Mouse (Mus musculus) layer of hippocampus, adult 6 months (tissue): ENCODE results near the gene Nr4a1. TPM values are rescaled to one million over a fixed set of nuclear protein-coding genes. Genes with fewer than 3 reads are reported as not detected.

Experiments
- long read RNA-seq, 2 experiments: library from polyadenylated mRNA; unstranded; transcript quantifications; one replicate each; pipeline ENCODE4 v2.0.0; 2019 to 2020
- polyA plus RNA-seq: library from polyadenylated mRNA; unstranded; fragments of <200 nt; fragmentation: Nextera tagmentation; gene quantifications from 2 replicates; pipeline ENCODE4 v1.2.3, GENCODE M21; 2021

The Nr4a1 gene
- polyA plus RNA-seq = 32.4 and 56.3 TPM in 2 replicates
- long read RNA-seq, experiment 1, transcript Nr4a1-201 (7 exons, 2,477 nt) = major isoform, 12 of 22 reads
- long read RNA-seq, experiment 1, partial matches to known transcripts = 10 of 22 reads
- long read RNA-seq, experiment 1, other reads (novel, unspliced or antisense) = 0 of 22 reads
- long read RNA-seq, experiment 2, transcript Nr4a1-202 (8 exons, 2,553 nt) = minor isoform, 6 of 140 reads
- long read RNA-seq, experiment 2, transcript Nr4a1-201 (7 exons, 2,477 nt) = major isoform, 115 of 140 reads
- long read RNA-seq, experiment 2, partial matches to known transcripts = 10 of 140 reads
- long read RNA-seq, experiment 2, other reads (novel, unspliced or antisense) = 9 of 140 reads

GRCm38 (mm10) chr15:101253886-101254795 is at the start of gene Nr4a1:
TSS of gene Nr4a1 (plus strand) at chr15:101254269.

GRCm38 (mm10) chr15:101224006-101224906 is 29.8 kb upstream of the Nr4a1 start, which contains the start of gene Grasp:
TSS of gene Grasp (plus strand) at chr15:101224188.

GRCm38 (mm10) chr15:101283911-101284750 is 30.1 kb downstream of the Nr4a1 start, which contains the start of gene Atg101:
TSS of gene Atg101 (plus strand) at chr15:101284272.

DNA sequence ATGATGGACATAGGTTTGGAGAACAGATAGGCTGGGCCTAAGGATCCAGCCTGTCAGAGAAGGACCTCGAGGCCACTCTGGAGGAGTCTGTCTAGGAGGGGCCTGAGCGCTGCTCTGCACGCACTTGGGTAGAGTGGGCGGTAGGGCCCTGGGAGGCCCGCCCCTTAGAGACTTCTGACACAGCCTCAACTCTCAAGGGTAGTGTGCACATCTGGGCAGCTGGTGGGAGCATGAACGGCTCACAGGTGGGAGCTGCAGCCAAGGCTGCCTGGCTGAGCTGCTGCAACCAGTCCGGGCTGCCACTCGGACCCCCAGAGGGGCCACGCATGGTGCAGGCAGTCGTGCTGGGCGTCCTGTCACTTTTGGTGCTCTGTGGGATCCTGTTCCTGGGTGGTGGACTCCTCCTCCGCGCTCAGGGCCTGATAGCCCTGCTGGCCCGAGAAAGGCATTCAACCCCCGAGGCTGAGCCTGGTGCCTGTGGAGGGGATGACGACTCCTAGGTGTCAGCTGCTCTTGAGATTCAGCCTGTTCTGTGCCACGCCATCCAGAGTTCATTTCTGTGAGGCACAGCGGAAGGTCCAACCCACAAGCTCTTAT is 39.1 kb downstream of the Nr4a1 start, which contains the start of gene 6030408B16Rik:
6030408B16Rik (plus strand) TSS at position 188 of the 597 bp plus-strand sequence.

Other genes starting within 250 kb of the Nr4a1 start
- gene Gm47841, start 206.9 kb upstream of the Nr4a1 start, polyA plus RNA-seq = not detected in 2 replicates
- 0.06 TPM in 1 of 2 replicates, not detected in the other for gene Fignl2, start 175.7 kb upstream of the Nr4a1 start, polyA plus RNA-seq
- not detected in 2 replicates for gene Ankrd33, start 138.5 kb upstream of the Nr4a1 start, polyA plus RNA-seq
- gene Acvrl1, start 125.7 kb upstream of the Nr4a1 start, polyA plus RNA-seq = 5.1 and 5.8 TPM in 2 replicates
- 4.7 and 5.2 TPM in 2 replicates for gene Acvr1b, start 80.2 kb upstream of the Nr4a1 start, polyA plus RNA-seq
- gene Grasp, start 30.1 kb upstream of the Nr4a1 start, polyA plus RNA-seq = 17.1 and 23.8 TPM in 2 replicates
- 78.2 and 82.9 TPM in 2 replicates for gene Atg101, start 30.0 kb downstream of the Nr4a1 start, polyA plus RNA-seq
- gene 6030408B16Rik, start 38.9 kb downstream of the Nr4a1 start, polyA plus RNA-seq = 0.36 TPM in 2 replicates
- 0.18 TPM in 1 of 2 replicates, not detected in the other for gene Krt80, start 115.9 kb downstream of the Nr4a1 start, polyA plus RNA-seq
- gene Krt7, start 156.8 kb downstream of the Nr4a1 start, polyA plus RNA-seq = 0.04 and 0.23 TPM in 2 replicates
- 0.18 and 0.29 TPM in 2 replicates for gene Krt87, start 184.5 kb downstream of the Nr4a1 start, polyA plus RNA-seq
- gene Krt88, start 193.5 kb downstream of the Nr4a1 start, polyA plus RNA-seq = not detected in 2 replicates
- not detected in 2 replicates for gene Krt81, start 209.5 kb downstream of the Nr4a1 start, polyA plus RNA-seq
- not detected in 2 replicates for gene Krt86, start 219.2 kb downstream of the Nr4a1 start, polyA plus RNA-seq
- gene Krt83, start 237.2 kb downstream of the Nr4a1 start, polyA plus RNA-seq = not detected in 2 replicates